Comparison of ENCODE assay signal across 14 mouse cellular contexts in the genomic region with DNA sequence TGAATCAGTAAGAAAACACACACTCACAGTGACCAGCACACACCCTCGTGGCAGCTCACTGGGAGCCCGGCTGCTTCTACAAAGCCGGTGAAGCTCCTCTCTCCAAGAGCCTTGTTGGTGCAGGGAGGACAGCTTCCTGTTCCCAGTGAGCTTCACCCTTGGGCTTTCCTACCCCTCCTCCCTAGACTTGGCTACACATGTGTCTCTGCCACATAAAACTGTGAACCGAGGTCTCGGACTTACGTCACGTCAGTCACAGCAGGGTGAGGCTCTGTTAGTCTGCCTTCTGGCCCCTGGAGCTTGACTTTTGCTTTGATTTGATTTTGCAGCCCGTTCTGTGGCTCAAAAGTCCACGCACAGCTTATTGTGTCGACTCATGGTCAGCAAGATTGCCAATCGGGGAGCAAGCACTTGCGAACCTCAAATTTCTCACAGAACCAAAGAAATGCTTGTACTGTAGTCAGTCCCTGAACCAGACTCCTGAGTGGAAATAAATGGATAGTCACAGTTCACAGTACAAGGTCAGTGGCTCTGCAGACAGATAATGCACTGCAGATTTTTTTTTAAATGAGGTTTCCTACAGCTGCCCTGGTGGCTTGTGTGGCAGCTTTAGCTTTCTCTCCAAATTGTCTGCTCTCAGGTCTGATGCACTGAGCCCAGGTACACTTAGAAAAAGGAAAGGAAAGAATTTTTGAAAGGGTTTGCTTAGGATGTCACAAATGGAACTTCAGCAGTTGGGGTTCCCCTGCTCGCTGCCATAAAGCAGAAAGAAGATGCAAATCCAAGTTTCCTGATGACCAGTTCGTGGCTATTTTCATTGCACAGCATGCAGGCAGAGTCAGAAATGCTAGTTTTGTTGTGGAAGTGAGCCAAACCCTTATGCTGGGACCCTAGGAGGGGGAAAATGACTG. TPM values are rescaled to one million over a fixed set of nuclear protein-coding genes. Genes with fewer than 3 reads are reported as not detected.
DNase-seq lines count a peak whose midpoint lies in the region; ATAC-seq and TF ChIP-seq lines count a peak whose summit lies in the region.
"Had no signal": no experiment of that assay in that cellular context is flagged by ENCODE, and none has a peak within 500 bp of the region (broad histone marks: within the 10 kb centered on the region; RNA-seq: fewer than 3 reads in every experiment).

No protein-coding gene starts in this region.

- ATAC-seq in embryonic facial prominence, embryonic 13.5 days (ENCODE audit: insufficient number of reproducible peaks, insufficient read depth, low FRiP score, low TSS enrichment, low read depth), result no peak
- ATAC-seq: inflammation-experienced regulatory T-cells, adult 6 months had no signal

- intact Hi-C loops in heart, adult 2 months (cut with DNase I), result no loop called here

- TF ChIP-seq CTCF in heart, adult 2 months (IDR thresholded peaks at IDR 0.05), result no peak

- peaks cover 4% of the 10 kb centered on the region for H3K4me1 ChIP-seq in heart, adult 2 months (ENCODE audit: control insufficient read depth, insufficient read depth, low read length)
- H3K4me1 ChIP-seq in heart, embryonic 10.5 days, result peaks cover 12% of the 10 kb centered on the region; the same call in 1 of the 2 replicates
- peaks cover 50% of the 10 kb centered on the region for H3K4me1 ChIP-seq in embryonic facial prominence, embryonic 13.5 days
- H3K4me1 ChIP-seq in limb, embryonic 10.5 days, result peaks cover 38% of the 10 kb centered on the region

- H3K27me3 ChIP-seq in heart, adult 2 months (ENCODE audit: control insufficient read depth, insufficient read depth, low read length), result no peaks in the 10 kb centered on the region
- H3K27me3 ChIP-seq in heart, embryonic 10.5 days (ENCODE audit: insufficient read depth, poor library complexity, severe bottlenecking), result peaks cover 23% of the 10 kb centered on the region
- H3K27me3 ChIP-seq in embryonic facial prominence, embryonic 13.5 days, result no peaks in the 10 kb centered on the region
- H3K27me3 ChIP-seq in limb, embryonic 10.5 days (ENCODE audit: low read depth, poor library complexity, severe bottlenecking), result peaks cover 11% of the 10 kb centered on the region; the same call in 1 of the 2 replicates

- peak in 1 of 2 experiments; percentile 49 for DNase-seq in heart, adult 2 months
- DNase-seq in heart, embryonic 10.5 days (ENCODE audit: low spot score), result no peak
- peak; percentile 68 for DNase-seq in NIH3T3 (ENCODE audit: low read depth)
- no peak for DNase-seq in limb, embryonic 10.5 days (ENCODE audit: low spot score)
- no peak for DNase-seq in cerebellum, postnatal 14 days
- DNase-seq in urinary bladder, postnatal 25 days (ENCODE audit: low spot score), result no peak
- DNase-seq in cerebellum, adult 9-11 months, result no peak
- DNase-seq: cerebellum, adult 11-12 months; right cerebral cortex, postnatal 14 days; thymus, adult 18-20 months had no signal

- peak overlapping the region; percentile 8; the same call in 1 of the 2 replicates for H3K27ac ChIP-seq in heart, adult 2 months
- H3K27ac ChIP-seq in heart, embryonic 10.5 days, result no peak overlapping the region
- peak overlapping the region; percentile 92 for H3K27ac ChIP-seq in embryonic facial prominence, embryonic 13.5 days
- peak overlapping the region; percentile 42; the same call in 1 of the 2 replicates for H3K27ac ChIP-seq in limb, embryonic 10.5 days
- H3K27ac ChIP-seq: forebrain, embryonic 12.5 days; neural tube, embryonic 12.5 days had no signal

- TF ChIP-seq EP300 in heart, adult 2 months (IDR thresholded peaks at IDR 0.05; ENCODE audit: insufficient read depth, low read depth, low read length), result no peak

- no peak overlapping the region for H3K4me3 ChIP-seq in heart, adult 2 months
- no peak overlapping the region for H3K4me3 ChIP-seq in heart, embryonic 10.5 days
- H3K4me3 ChIP-seq in embryonic facial prominence, embryonic 13.5 days, result no peak overlapping the region
- no peak overlapping the region for H3K4me3 ChIP-seq in limb, embryonic 10.5 days
- H3K4me3 ChIP-seq: forebrain, embryonic 12.5 days; neural tube, embryonic 12.5 days had no signal

- no peak overlapping the region for H3K4me2 ChIP-seq in embryonic facial prominence, embryonic 13.5 days
- H3K4me2 ChIP-seq: forebrain, embryonic 12.5 days; neural tube, embryonic 12.5 days had no signal

- no peak for TF ChIP-seq POLR2A in heart, adult 2 months (IDR thresholded peaks at IDR 0.05; ENCODE audit: insufficient read depth, low read depth, low read length)

- no peaks in the 10 kb centered on the region for H3K9me3 ChIP-seq in heart, embryonic 10.5 days
- H3K9me3 ChIP-seq in embryonic facial prominence, embryonic 13.5 days, result no peaks in the 10 kb centered on the region
- no peaks in the 10 kb centered on the region for H3K9me3 ChIP-seq in limb, embryonic 10.5 days (replicated peaks)
- H3K9me3 ChIP-seq: forebrain, embryonic 12.5 days; neural tube, embryonic 12.5 days had no signal

- WGBS in heart, adult 2 months, result 54% methylated on average over 14 of the region's 14 CpGs
- 69% methylated on average over 14 of the region's 14 CpGs for WGBS in heart, embryonic 10.5 days
- WGBS in embryonic facial prominence, embryonic 13.5 days, result 52% methylated on average over 14 of the region's 14 CpGs
- WGBS in limb, embryonic 10.5 days, result 66% methylated on average over 14 of the region's 14 CpGs

- no peaks in the 10 kb centered on the region for H3K36me3 ChIP-seq in heart, adult 2 months (ENCODE audit: control insufficient read depth, insufficient read depth, low read length)
- H3K36me3 ChIP-seq in heart, embryonic 10.5 days, result no peaks in the 10 kb centered on the region
- no peaks in the 10 kb centered on the region for H3K36me3 ChIP-seq in embryonic facial prominence, embryonic 13.5 days
- H3K36me3 ChIP-seq in limb, embryonic 10.5 days, result no peaks in the 10 kb centered on the region
- H3K36me3 ChIP-seq: forebrain, embryonic 12.5 days; neural tube, embryonic 12.5 days had no signal

- H3K79me2 ChIP-seq in heart, adult 2 months (replicated peaks; ENCODE audit: control insufficient read depth, insufficient read depth, low read length), result no peaks in the 10 kb centered on the region

- H3K9ac ChIP-seq in heart, adult 2 months (ENCODE audit: low read depth, low read length), result no peak overlapping the region
- H3K9ac ChIP-seq in embryonic facial prominence, embryonic 13.5 days, result 0 out of 2 replicates have a peak overlapping the region, but pooled peaks have one; percentile 2
- H3K9ac ChIP-seq: forebrain, embryonic 12.5 days; neural tube, embryonic 12.5 days had no signal

RNA-seq across cellular contexts. Expression of a gene that starts 4.0 kb away (rescaled TPM):
- 10 to 100 TPM; 14.7 to 18.3 TPM for total RNA-seq in heart, adult 2 months (2021)
- polyA plus RNA-seq in heart, adult 2 months (2012; rRNA removed), result 5.4 and 11.4 TPM in 2 replicates
- 13.6 and 14.1 TPM in 2 replicates for polyA plus RNA-seq in heart, embryonic 10.5 days (2016; fragmentation: Nextera tagmentation; extraction: Ambion mirVana)
- 26.3 and 29.4 TPM in 2 replicates for polyA plus RNA-seq in embryonic facial prominence, embryonic 13.5 days (2015; fragmentation: Nextera tagmentation; extraction: Ambion mirVana)
- 7.1 and 8.7 TPM in 2 replicates for polyA plus RNA-seq in limb, embryonic 10.5 days (2016; fragmentation: Nextera tagmentation; extraction: Ambion mirVana)
- polyA plus RNA-seq: inflammation-experienced regulatory T-cells, adult 6 months had no signal

RNA-seq across cellular contexts. Expression of a gene that starts 23.5 kb away (rescaled TPM):
- total RNA-seq in heart, adult 2 months (2021), result 1 to 10 TPM; 4.0 to 4.4 TPM
- polyA plus RNA-seq in heart, adult 2 months (2012; rRNA removed), result 2.2 and 3.1 TPM in 2 replicates
- polyA plus RNA-seq in heart, embryonic 10.5 days (2016; fragmentation: Nextera tagmentation; extraction: Ambion mirVana), result 26.2 and 28.5 TPM in 2 replicates
- polyA plus RNA-seq in embryonic facial prominence, embryonic 13.5 days (2015; fragmentation: Nextera tagmentation; extraction: Ambion mirVana), result 4.7 and 5.0 TPM in 2 replicates
- polyA plus RNA-seq in limb, embryonic 10.5 days (2016; fragmentation: Nextera tagmentation; extraction: Ambion mirVana), result 21.9 and 24.5 TPM in 2 replicates
